Mouse (Mus musculus): ENCODE measurements around the gene Chn1.

GRCm38 (mm10) chr2:73712481-73712880, 62.7 kb downstream of the Chn1 start:
- TF ChIP-seq CTCF (IDR thresholded peaks at IDR 0.05; ENCODE audit: extremely low read depth, insufficient read length, insufficient replicate concordance, low read depth, low read length) (no peak), POLR2A (IDR thresholded peaks at IDR 0.05; ENCODE audit: low read depth, low read length) (no peak)
